Mouse (Mus musculus) stomach, postnatal 0 days (tissue): ENCODE results near the gene Stk19.

Source experiments
- CTCF ChIP-seq: IDR thresholded peaks from 2 replicates; pipeline ENCODE4 v1.5.1; 2016; ENCODE audit warnings: antibody characterized with exemption, low read depth, mild to moderate bottlenecking, moderate library complexity
- EP300 ChIP-seq: optimal IDR thresholded peaks from 2 replicates; pipeline ENCODE3; 2016; ENCODE audit warnings: antibody characterized with exemption

GRCm38 (mm10) chr17:34874321-34874720, 37.6 kb upstream of the Stk19 start:
- TF ChIP-seq CTCF (no peak), EP300 (no peak)
